Mouse (Mus musculus) activated CD4-positive, CD25-positive, alpha-beta regulatory T cell (primary cell): Measurements from ENCODE around the gene Ascc2. TPM values are rescaled to one million over a fixed set of nuclear protein-coding genes. Genes with fewer than 3 reads are reported as not detected.

ENCODE experiments used
- polyA plus RNA-seq, 2 experiments: library from polyadenylated mRNA; unstranded; fragments of 100-300 nt; shearing (Covaris generic); gene quantifications; one replicate each; pipeline ENCODE4 v1.2.1; 2017

The Ascc2 gene
- 10 to 100 TPM; 35.2 to 40.9 TPM for polyA plus RNA-seq

DNA sequence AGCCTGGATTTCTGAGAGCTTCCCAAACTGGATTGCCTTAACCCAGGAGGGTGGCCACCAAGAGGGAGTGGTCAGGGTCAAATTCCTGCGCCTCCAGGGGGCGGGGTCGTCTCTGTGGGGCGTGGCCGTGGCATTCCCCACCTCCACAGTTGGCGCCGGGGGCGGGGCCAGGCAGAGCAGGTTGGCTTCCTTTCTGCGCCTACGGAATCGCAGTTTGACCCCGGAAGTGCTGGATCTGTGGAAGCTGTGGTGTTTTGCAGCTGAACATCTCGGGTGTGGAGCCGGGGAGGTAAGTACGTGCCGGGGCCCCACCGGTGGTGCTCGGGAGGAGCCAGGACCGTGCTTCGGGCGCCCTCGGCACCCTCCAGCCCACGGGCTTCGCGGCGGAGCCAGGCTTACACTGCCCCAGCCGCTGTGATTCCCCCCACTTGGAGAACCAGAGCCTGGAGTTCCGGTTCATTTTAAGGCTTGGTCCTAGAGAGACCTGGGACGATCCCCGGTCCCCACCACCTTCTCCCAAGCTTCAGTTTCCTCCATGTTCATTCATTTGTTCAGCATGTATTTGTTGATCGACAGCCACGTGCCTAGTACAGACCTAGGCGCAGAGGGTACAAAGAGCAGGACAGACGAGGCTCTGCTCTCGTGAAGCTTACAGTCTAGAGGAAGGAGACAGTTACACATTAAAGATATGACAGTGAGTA lies at the start of gene Ascc2:
Ascc2 (plus strand) TSS at position 214 of the 701 bp plus-strand sequence.

DNA sequence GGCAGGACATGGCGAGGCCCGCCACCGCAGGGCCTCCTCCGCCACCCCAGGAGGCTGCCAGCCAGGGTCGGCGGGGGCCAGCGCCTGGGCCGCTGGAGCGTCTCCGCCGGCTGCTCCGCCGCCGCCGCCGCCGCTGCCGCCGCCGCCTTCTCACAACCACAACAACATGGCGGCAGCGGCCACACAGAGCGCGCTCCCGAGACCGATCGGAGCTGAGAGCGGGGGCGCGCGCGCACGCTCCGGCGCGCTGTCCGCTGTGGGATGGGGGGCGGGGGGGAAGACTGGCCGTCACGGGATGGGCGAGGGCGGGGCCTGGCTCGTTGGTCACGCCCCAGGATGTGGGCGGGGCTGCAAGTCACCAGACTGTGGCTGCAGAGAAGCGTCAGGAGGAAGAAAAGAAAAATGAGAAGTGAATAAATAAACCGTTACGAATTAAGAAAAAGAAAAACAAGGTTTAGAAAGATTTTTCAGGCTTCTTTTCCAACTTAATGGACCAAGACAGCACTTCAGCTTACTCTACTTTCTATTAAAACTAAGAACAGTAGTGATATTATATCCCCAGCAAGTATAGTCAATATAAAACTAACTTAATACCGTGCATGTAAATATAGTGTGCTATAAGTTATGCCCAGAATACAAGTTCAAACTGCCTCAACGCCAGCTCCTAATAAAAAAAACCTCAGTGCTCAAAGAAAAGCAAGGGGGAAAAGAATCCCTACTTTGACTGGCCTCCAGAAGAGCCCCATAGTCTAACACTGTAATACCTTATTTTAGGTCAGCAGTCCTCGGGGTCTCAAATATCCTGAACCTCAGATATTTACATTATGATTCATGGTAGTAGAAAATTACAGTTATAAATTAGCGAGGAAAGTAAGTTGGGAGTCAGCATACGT lies 42.7 kb upstream of the Ascc2 start, which contains the start of gene Mtmr3:
Mtmr3 (minus strand) TSS at position 256 of the 893 bp plus-strand sequence.

GRCm38 (mm10) chr11:4620017-4620485 lies 17.5 kb upstream of the Ascc2 start, which contains the start of gene Gm11032:
Gm11032 (plus strand) TSS chr11:4620067.

DNA sequence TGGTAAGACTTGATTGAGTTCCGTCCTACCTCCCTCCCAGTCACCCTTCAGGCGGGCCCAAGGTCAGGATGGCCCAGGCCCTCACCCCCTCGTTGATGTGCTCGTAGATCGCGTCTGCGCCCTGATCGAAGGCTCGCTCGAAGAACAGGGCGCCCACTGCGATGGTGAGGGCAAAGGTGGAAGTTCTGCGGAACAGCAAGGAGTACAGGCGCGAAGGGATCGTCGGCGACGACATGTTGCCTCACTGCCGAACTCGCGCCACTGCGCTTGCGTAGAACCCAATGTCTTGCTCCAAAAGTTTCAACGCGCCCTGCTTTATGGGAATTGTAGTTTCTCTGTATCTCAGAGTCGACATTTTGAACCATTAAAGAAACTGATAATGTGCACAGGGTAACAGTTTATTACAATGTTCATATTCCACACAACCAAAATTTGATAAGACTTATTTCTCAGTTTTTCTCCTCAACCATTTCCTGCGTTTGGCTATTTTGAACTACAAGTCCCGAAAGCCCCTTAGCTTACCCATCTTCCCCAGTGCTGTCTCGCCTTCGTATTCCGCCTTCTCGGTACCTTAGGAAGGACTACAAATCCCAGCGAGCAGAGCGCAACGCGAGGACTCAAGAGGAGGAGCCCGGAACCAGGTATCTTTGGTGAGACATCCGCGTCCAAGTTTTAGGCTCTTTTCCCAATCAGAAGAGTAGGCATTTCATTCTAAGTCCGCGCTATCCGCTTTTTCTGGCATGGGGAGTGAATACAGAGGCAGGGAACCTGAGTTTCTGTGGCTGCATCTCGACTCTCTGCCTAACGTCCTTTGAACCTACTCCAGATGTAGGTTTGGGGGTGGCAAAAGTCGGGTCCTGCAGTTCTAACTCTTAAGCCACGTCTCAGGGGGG lies 66.8 kb downstream of the Ascc2 start, which contains the start of the genes Uqcr10 and Zmat5:
Uqcr10 (minus strand) TSS at position 271 of the 893 bp plus-strand sequence.
Zmat5 (plus strand) TSS at position 607 of the 893 bp plus-strand sequence.

Other genes starting within 250 kb of the Ascc2 start
- 1 to 10 TPM in 1 of 2 experiments, under 1 TPM in 1; 0.78 to 2.0 TPM for gene Hormad2, start 196.6 kb upstream of the Ascc2 start, polyA plus RNA-seq
- gene Mtmr3, start 42.9 kb upstream of the Ascc2 start, polyA plus RNA-seq = 100 to 1,000 TPM in 1 of 2 experiments, 10 to 100 TPM in 1; 77.8 to 127 TPM
- not detected for gene Gm11032, start 17.7 kb upstream of the Ascc2 start, polyA plus RNA-seq
- 100 to 1,000 TPM; 409 to 519 TPM for gene Uqcr10, start 66.6 kb downstream of the Ascc2 start, polyA plus RNA-seq
- gene Zmat5, start 66.9 kb downstream of the Ascc2 start, polyA plus RNA-seq = 100 to 1,000 TPM; 103 to 110 TPM
- under 1 TPM; 0.14 to 0.17 TPM for gene Cabp7, start 109.0 kb downstream of the Ascc2 start, polyA plus RNA-seq
- gene Nf2, start 211.8 kb downstream of the Ascc2 start, polyA plus RNA-seq = 10 to 100 TPM; 28.1 to 32.4 TPM
- 10 to 100 TPM; 40.2 to 45.9 TPM for gene Nipsnap1, start 236.2 kb downstream of the Ascc2 start, polyA plus RNA-seq